Mouse (Mus musculus) heart, embryonic 15.5 days (tissue): Measurements from ENCODE around the gene Csnk2a2. TPM values are rescaled to one million over a fixed set of nuclear protein-coding genes. Genes with fewer than 3 reads are reported as not detected.

Source experiments
- ATAC-seq: fragments of 200-750 bp; cut with Nextera tagmentation; replicated peaks from 2 replicates; pipeline ENCODE4 v1.8.0; 2017; ENCODE audit warnings: low read depth, moderate TSS enrichment; ENCODE audit not compliant: insufficient number of reproducible peaks, insufficient read depth, low FRiP score
- H3K27ac ChIP-seq: fragments of 300-500 bp; sonication (generic); 2 replicates; pipeline ENCODE4 v1.5.1; 2015; ENCODE audit warnings: mild to moderate bottlenecking, inconsistent platforms
- H3K27me3 ChIP-seq: fragments of 300-500 bp; sonication (generic); 2 replicates; pipeline ENCODE4 v1.6.1; 2015; ENCODE audit warnings: inconsistent platforms
- H3K36me3 ChIP-seq: fragments of 300-500 bp; sonication (generic); 2 replicates; pipeline ENCODE4 v1.6.1; 2015; ENCODE audit warnings: mild to moderate bottlenecking, inconsistent platforms
- H3K4me1 ChIP-seq: fragments of 300-500 bp; sonication (generic); replicated peaks from 2 replicates; pipeline ENCODE4 v1.6.1; 2015; ENCODE audit warnings: inconsistent platforms
- H3K4me2 ChIP-seq: fragments of 300-500 bp; sonication (generic); 2 replicates; pipeline ENCODE4 v1.6.1; 2015; ENCODE audit warnings: inconsistent platforms, mild to moderate bottlenecking, moderate library complexity
- H3K4me3 ChIP-seq: fragments of 300-500 bp; sonication (generic); 2 replicates; pipeline ENCODE4 v1.5.1; 2015; ENCODE audit warnings: mild to moderate bottlenecking, inconsistent platforms
- H3K9ac ChIP-seq: fragments of 300-500 bp; sonication (generic); 2 replicates; pipeline ENCODE4 v1.6.1; 2015; ENCODE audit warnings: mild to moderate bottlenecking, inconsistent platforms
- H3K9me3 ChIP-seq: fragments of 300-500 bp; sonication (generic); replicated peaks from 2 replicates; pipeline ENCODE4 v1.6.1; 2016; ENCODE audit warnings: inconsistent platforms
- WGBS: fragments of 180-500 bp; shearing (Covaris S2); methylation state at CpG from one replicate; pipeline ENCODE4 v1.1.7; 2015; ENCODE audit warnings: mixed read lengths; 5-methylcytosine and 5-hydroxymethylcytosine counted together
- polyA plus RNA-seq: library from polyadenylated mRNA; unstranded; fragments of >200 nt; fragmentation: Nextera tagmentation; extraction: Ambion mirVana; gene quantifications from 2 replicates; pipeline ENCODE4 v1.2.1, GENCODE M21; 2015

Gene Csnk2a2
- polyA plus RNA-seq, 1 experiment from 2014 or later, result 4.8 TPM

GRCm38 (mm10) chr8:95435471-95435870 is 54.4 kb downstream of the Csnk2a2 start:
- Histone ChIP-seq H3K4me3 (peak overlapping the region; percentile 81; the same call in 1 of the 2 replicates), H3K36me3 (no peaks in the 10 kb centered on the region), H3K4me2 (no peak overlapping the region), H3K9me3 (no peaks in the 10 kb centered on the region), H3K27ac (peak overlapping the region; percentile 95), H3K9ac (no peak overlapping the region), H3K27me3 (no peaks in the 10 kb centered on the region), H3K4me1 (peaks cover 36% of the 10 kb centered on the region)
- no peak for ATAC-seq
- WGBS, result 94% methylated on average over 9 of the region's 9 CpGs

- Histone ChIP-seq H3K9me3 (no peaks in the 10 kb centered on the region), H3K4me1 (peaks cover 42% of the 10 kb centered on the region), H3K4me2 (peak within 1 kb of the TSS; percentile 74), H3K9ac (peak within 1 kb of the TSS; percentile 92), H3K4me3 (peak within 1 kb of the TSS; percentile 81), H3K27me3 (no peaks in the 10 kb centered on the region), H3K27ac (peak within 1 kb of the TSS; percentile 95), H3K36me3 (no peaks in the 10 kb centered on the region)
- ATAC-seq, result peak; percentile 93
- WGBS, result under 1% methylated on average over 48 of the region's 51 CpGs
Measured at GRCm38 (mm10) chr8:95434686-95435439, 55.0 kb downstream of the Csnk2a2 start, which contains the start of gene Cfap20. TSS of gene Cfap20 (minus strand) at chr8:95434869.

- Histone ChIP-seq H3K4me1 (peaks cover 48% of the 10 kb centered on the region), H3K4me3 (peak overlapping the region; percentile 81), H3K9ac (peak overlapping the region; percentile 92), H3K4me2 (peak overlapping the region; percentile 74), H3K36me3 (no peaks in the 10 kb centered on the region), H3K27me3 (no peaks in the 10 kb centered on the region), H3K9me3 (no peaks in the 10 kb centered on the region), H3K27ac (peak overlapping the region; percentile 95)
- no peak; the same call in none of the 2 replicates for ATAC-seq
- WGBS, result under 1% methylated on average over 25 of the region's 25 CpGs
Measured at GRCm38 (mm10) chr8:95434233-95434632, 55.6 kb downstream of the Csnk2a2 start.

- Histone ChIP-seq H3K27ac (peak overlapping the region; percentile 95), H3K9ac (peak overlapping the region; percentile 92), H3K4me2 (peak overlapping the region; percentile 74), H3K36me3 (no peaks in the 10 kb centered on the region), H3K9me3 (no peaks in the 10 kb centered on the region), H3K4me3 (peak overlapping the region; percentile 81), H3K27me3 (no peaks in the 10 kb centered on the region), H3K4me1 (peaks cover 59% of the 10 kb centered on the region)
- WGBS, result 31% methylated on average over 4 of the region's 4 CpGs
- no peak for ATAC-seq
Measured at GRCm38 (mm10) chr8:95433124-95433523, 56.7 kb downstream of the Csnk2a2 start.

GRCm38 (mm10) chr8:95432471-95432870 is 57.4 kb downstream of the Csnk2a2 start:
- peak overlapping the region; percentile 92; the same call in 1 of the 2 replicates for H3K9ac ChIP-seq
- ATAC-seq, result no peak
- H3K27ac ChIP-seq, result 0 out of 2 replicates have a peak overlapping the region, but pooled peaks have one; percentile 27
- 44% methylated on average over 3 of the region's 3 CpGs for WGBS
- peaks cover 64% of the 10 kb centered on the region for H3K4me1 ChIP-seq
- H3K36me3 ChIP-seq, result no peaks in the 10 kb centered on the region
- H3K9me3 ChIP-seq, result no peaks in the 10 kb centered on the region
- peak overlapping the region; percentile 74 for H3K4me2 ChIP-seq
- H3K4me3 ChIP-seq, result peak overlapping the region; percentile 81
- H3K27me3 ChIP-seq, result no peaks in the 10 kb centered on the region

GRCm38 (mm10) chr8:95429945-95430344 is 59.9 kb downstream of the Csnk2a2 start:
- peak; percentile 68 for ATAC-seq
- Histone ChIP-seq H3K27me3 (no peaks in the 10 kb centered on the region), H3K9ac (no peak overlapping the region), H3K4me3 (peak overlapping the region; percentile 4; the same call in 1 of the 2 replicates), H3K36me3 (no peaks in the 10 kb centered on the region), H3K4me2 (peak overlapping the region; percentile 74), H3K4me1 (peaks cover 83% of the 10 kb centered on the region), H3K9me3 (no peaks in the 10 kb centered on the region), H3K27ac (peak overlapping the region; percentile 99)
- WGBS, result 8% methylated on average over 3 of the region's 3 CpGs

GRCm38 (mm10) chr8:95427594-95428535 is 62.0 kb downstream of the Csnk2a2 start:
- H3K4me3 ChIP-seq, result peak overlapping the region; percentile 25
- peak overlapping the region; percentile 74 for H3K4me2 ChIP-seq
- H3K36me3 ChIP-seq, result peaks cover 6% of the 10 kb centered on the region; the same call in 1 of the 2 replicates
- ATAC-seq, result peak; percentile 23; the same call in 1 of the 2 replicates
- H3K9ac ChIP-seq, result peak overlapping the region; percentile 37
- no peaks in the 10 kb centered on the region for H3K9me3 ChIP-seq
- peaks cover 83% of the 10 kb centered on the region for H3K4me1 ChIP-seq
- WGBS, result 10% methylated on average over 12 of the region's 12 CpGs
- peak overlapping the region; percentile 99 for H3K27ac ChIP-seq
- H3K27me3 ChIP-seq, result no peaks in the 10 kb centered on the region

GRCm38 (mm10) chr8:95426781-95427281 is 63.0 kb downstream of the Csnk2a2 start:
- H3K36me3 ChIP-seq, result peaks cover 17% of the 10 kb centered on the region
- no peaks in the 10 kb centered on the region for H3K27me3 ChIP-seq
- H3K27ac ChIP-seq, result peak overlapping the region; percentile 99
- no peaks in the 10 kb centered on the region for H3K9me3 ChIP-seq
- 10% methylated on average over 2 of the region's 2 CpGs for WGBS
- no peak overlapping the region for H3K4me3 ChIP-seq
- H3K9ac ChIP-seq, result 0 out of 2 replicates have a peak overlapping the region, but pooled peaks have one; percentile 37
- peak; percentile 66 for ATAC-seq
- H3K4me2 ChIP-seq, result peak overlapping the region; percentile 74
- H3K4me1 ChIP-seq, result peaks cover 74% of the 10 kb centered on the region

GRCm38 (mm10) chr8:95424682-95425081 is 65.2 kb downstream of the Csnk2a2 start:
- Histone ChIP-seq H3K9ac (no peak overlapping the region), H3K36me3 (peaks cover 38% of the 10 kb centered on the region), H3K9me3 (no peaks in the 10 kb centered on the region), H3K27ac (peak overlapping the region; percentile 69), H3K4me3 (no peak overlapping the region), H3K4me1 (peaks cover 54% of the 10 kb centered on the region), H3K27me3 (no peaks in the 10 kb centered on the region), H3K4me2 (no peak overlapping the region)
- no peak for ATAC-seq
- WGBS, result 78% methylated on average over 7 of the region's 7 CpGs

- H3K4me2 ChIP-seq, result no peak overlapping the region
- H3K27me3 ChIP-seq, result no peaks in the 10 kb centered on the region
- WGBS, result 90% methylated on average over 14 of the region's 14 CpGs
- peaks cover 30% of the 10 kb centered on the region for H3K4me1 ChIP-seq
- peaks cover 51% of the 10 kb centered on the region for H3K36me3 ChIP-seq
- H3K9ac ChIP-seq, result no peak overlapping the region
- no peak overlapping the region for H3K27ac ChIP-seq
- no peak overlapping the region for H3K4me3 ChIP-seq
- no peak for ATAC-seq
- no peaks in the 10 kb centered on the region for H3K9me3 ChIP-seq
Measured at GRCm38 (mm10) chr8:95422193-95422810, 67.5 kb downstream of the Csnk2a2 start.
